Mouse (Mus musculus): ENCODE results near the gene Pum1.

DNA sequence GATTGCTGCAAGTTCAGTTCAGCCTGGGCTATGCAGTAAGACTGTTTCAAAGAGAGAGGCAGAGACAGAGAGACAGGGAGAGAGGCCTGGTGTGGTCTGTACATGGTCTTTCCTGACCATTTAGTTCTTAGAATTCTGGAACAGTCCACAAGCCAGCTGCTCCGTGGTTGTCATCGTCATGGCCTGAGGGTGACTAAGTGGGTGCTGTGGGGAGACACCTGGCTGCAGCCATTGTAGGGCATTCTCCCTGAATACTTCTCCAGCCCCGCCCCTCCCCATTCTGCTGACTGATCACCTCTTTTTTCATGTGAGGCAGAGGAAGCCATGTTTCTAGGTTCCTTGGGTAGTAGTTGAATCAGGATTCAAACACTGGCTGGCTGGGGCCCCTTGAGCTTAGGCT lies 156.7 kb downstream of the Pum1 start:
- TF ChIP-seq CTCF (IDR thresholded peaks at IDR 0.05; ENCODE audit: extremely low read depth, insufficient read length, insufficient replicate concordance, low read depth, low read length), result no peak
- TF ChIP-seq POLR2A (IDR thresholded peaks at IDR 0.05; ENCODE audit: low read depth, low read length), result no peak

Measured in small intestine, adult 2 months (tissue).